Mouse (Mus musculus): ENCODE data around the gene Fmod.

DNA sequence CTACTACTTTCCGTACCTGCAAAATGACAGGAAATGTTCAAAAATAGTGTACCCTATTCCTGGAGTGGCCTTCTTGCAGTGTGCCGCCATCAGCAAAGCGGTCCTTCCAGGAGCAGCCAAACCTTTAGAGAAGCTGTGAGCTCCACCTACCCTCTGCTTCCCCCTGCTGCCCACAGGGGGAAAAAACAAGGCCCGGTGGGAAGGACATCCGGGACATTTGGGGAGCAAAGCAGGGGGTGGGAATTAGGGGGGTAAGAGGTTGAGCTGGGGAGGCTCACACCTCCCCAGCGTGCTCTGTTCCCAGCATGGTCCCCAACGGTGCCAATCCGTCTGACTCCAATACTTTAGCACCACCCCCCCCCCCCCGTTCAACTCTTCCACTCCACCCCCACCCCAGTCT lies 8.9 kb downstream of the Fmod start:
- TF ChIP-seq CTCF (IDR thresholded peaks at IDR 0.05; ENCODE audit: extremely low read depth, insufficient read depth, insufficient read length, insufficient replicate concordance) (peak; percentile 63; the same call in 1 of the 2 replicates), POLR2A (IDR thresholded peaks at IDR 0.05; ENCODE audit: low read depth, low read length) (no peak)

Data from spleen, adult 2 months (tissue).